Mouse (Mus musculus) layer of hippocampus, postnatal 14 days (tissue): Measurements from ENCODE around the gene Slc35c1. TPM values are rescaled to one million over a fixed set of nuclear protein-coding genes. Genes with fewer than 3 reads are reported as not detected.

Experiments
- DNase-seq, 2 experiments: peaks; one replicate each; pipeline ENCODE4 v3.0.0; 2021 to 2022; ENCODE audit warnings: low spot score in 2 of 2, mixed read lengths in 1 of 2
- total RNA-seq, 2 experiments: library from RNA; stranded (reverse); gene quantifications; 2 replicates each; pipeline ENCODE4 v1.2.3; 2021

Slc35c1 gene
- total RNA-seq, 2 experiments from 2014 or later: 16.7 to 18.8 TPM

GRCm38 (mm10) chr2:92437875-92438274 lies 22.5 kb downstream of the Slc35c1 start:
- peak; percentile 74 to 87 for DNase-seq

GRCm38 (mm10) chr2:92437366-92437765 lies 23.0 kb downstream of the Slc35c1 start:
- no peak for DNase-seq

GRCm38 (mm10) chr2:92435023-92435422 lies 25.3 kb downstream of the Slc35c1 start:
- peak in 1 of 2 experiments; percentile 41 for DNase-seq

GRCm38 (mm10) chr2:92434375-92434745 lies 26.0 kb downstream of the Slc35c1 start:
- no peak for DNase-seq

GRCm38 (mm10) chr2:92433578-92434374 lies 26.6 kb downstream of the Slc35c1 start, which contains the start of gene Cry2:
Cry2 (minus strand) TSS chr2:92434043.
- peak; percentile 97 to 99 for DNase-seq

GRCm38 (mm10) chr2:92432299-92433295 lies 27.7 kb downstream of the Slc35c1 start:
- peak in 1 of 2 experiments; percentile 46 for DNase-seq

- DNase-seq: no peak
Observed at GRCm38 (mm10) chr2:92431611-92432179, 28.6 kb downstream of the Slc35c1 start.

- peak; percentile 50 to 62 for DNase-seq
Observed at GRCm38 (mm10) chr2:92430723-92431541, 29.4 kb downstream of the Slc35c1 start.

- no peak for DNase-seq
Observed at GRCm38 (mm10) chr2:92430089-92430488, 30.2 kb downstream of the Slc35c1 start.

- peak; percentile 63 to 82 for DNase-seq
Observed at GRCm38 (mm10) chr2:92427882-92428281, 32.5 kb downstream of the Slc35c1 start.

GRCm38 (mm10) chr2:92426426-92426825 lies 33.9 kb downstream of the Slc35c1 start:
- no peak for DNase-seq

- no peak for DNase-seq
Observed at GRCm38 (mm10) chr2:92425366-92425765, 35.0 kb downstream of the Slc35c1 start.

- DNase-seq: peak in 1 of 2 experiments; percentile 70
Observed at GRCm38 (mm10) chr2:92424462-92425308, 35.7 kb downstream of the Slc35c1 start.

- DNase-seq: peak; percentile 75 to 82
Observed at GRCm38 (mm10) chr2:92423702-92424461, 36.5 kb downstream of the Slc35c1 start.

GRCm38 (mm10) chr2:92423156-92423555 lies 37.2 kb downstream of the Slc35c1 start:
- no peak for DNase-seq

- DNase-seq: no peak
Observed at GRCm38 (mm10) chr2:92422388-92423135, 37.8 kb downstream of the Slc35c1 start.

- no peak for DNase-seq
Observed at GRCm38 (mm10) chr2:92421723-92422387, 38.5 kb downstream of the Slc35c1 start.
